Mouse (Mus musculus): ENCODE data around the gene S1pr1.

S1pr1 gene

GRCm38 (mm10) chr3:115714671-115715651, at the start of gene S1pr1:
S1pr1 (minus strand) TSS chr3:115715072.
- peak; percentile 35 to 50 for DNase-seq (ENCODE audit: low spot score in 2 of 2)

DNA sequence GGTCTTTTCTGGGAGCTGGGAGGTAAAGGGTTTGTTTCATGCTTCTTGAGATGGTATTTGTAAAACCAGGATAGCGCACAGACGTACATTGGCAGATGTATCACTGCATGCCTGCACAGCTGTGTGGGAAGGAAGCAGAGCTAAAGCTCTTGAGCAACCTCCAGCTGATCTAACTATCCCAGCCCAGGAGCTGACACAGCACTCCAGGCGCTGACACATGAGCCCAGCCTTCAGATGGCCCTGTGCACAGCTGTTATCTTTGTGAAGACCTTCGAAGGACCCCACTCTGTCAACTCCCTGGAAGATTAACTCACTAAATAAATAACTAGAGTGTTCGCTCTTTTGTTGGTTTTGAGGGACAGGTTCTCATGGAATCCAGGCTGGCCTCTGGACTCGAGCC, 48.4 kb upstream of the S1pr1 start:
- DNase-seq (ENCODE audit: low spot score in 2 of 2) = no peak

GRCm38 (mm10) chr3:115762841-115763240, 48.0 kb upstream of the S1pr1 start:
- no peak for DNase-seq (ENCODE audit: low spot score in 2 of 2)

DNA sequence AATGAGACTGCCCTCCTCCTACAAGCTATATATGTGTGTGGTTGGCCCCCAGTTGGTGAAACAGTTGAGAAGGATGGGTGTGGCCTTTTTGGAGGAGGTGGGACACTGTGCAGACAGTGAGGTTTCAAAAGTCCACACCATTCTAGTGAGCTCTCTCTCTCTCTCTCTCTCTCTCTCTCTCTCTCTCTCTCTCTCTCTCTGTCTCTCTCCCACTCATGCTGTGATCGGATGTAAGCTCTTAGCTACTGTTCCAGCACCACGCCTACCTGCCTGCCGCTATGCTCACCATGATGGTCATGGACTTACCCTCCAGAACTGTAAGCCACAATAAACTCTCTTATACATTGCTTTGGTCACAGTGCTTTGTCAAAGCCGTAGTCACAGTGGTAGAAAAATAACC, 44.8 kb upstream of the S1pr1 start:
- DNase-seq (ENCODE audit: low spot score in 2 of 2) = no peak

DNA sequence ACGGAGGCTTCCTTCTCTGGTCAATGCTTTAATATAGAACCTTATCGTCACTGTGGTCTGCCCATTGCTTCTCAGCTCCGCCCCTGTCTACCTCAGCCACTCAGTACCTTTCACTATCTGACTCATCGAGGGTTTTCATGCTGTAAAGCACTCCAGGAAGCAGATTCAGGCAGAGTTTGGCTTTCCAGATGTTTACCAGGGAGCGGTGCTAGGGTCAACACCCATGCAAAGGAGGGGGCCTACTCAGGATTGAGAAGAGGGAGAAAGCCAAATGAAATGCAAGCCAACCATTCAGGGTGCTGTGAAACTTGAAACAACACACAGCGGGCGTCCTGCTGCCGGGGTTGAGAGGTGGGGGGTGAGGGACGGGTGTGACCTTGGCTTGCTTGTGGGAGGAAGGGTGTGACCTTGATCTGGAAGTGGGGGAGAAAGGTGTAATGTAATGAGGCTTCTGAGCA, 43.6 kb upstream of the S1pr1 start:
- DNase-seq (ENCODE audit: low spot score in 2 of 2) = no peak

- DNase-seq (ENCODE audit: low spot score in 2 of 2) = no peak
Observed at GRCm38 (mm10) chr3:115754466-115754865, 39.6 kb upstream of the S1pr1 start.

DNA sequence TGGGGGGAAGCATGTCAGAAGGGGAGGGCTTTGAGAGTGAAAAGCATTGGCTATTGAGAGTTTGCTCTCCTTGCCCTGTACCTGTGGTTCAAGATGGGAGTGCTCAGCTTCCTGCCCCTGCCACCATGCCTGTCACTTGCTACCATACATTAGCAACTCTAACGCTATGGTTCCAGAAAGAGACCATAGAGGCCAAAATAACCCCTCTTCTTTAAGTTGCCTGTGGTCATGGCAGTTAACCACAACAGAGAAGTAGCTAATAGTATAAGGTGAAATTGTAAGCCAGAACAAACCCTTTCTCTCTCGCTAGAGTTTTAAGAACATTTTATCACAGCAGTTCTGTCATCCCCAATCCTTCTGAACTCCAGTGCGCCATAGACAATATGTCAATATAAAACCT, 35.5 kb upstream of the S1pr1 start:
- no peak for DNase-seq (ENCODE audit: low spot score in 2 of 2)

- no peak for DNase-seq (ENCODE audit: low spot score in 2 of 2)
Observed at GRCm38 (mm10) chr3:115748289-115748989, 33.6 kb upstream of the S1pr1 start.

- DNase-seq (ENCODE audit: low spot score in 2 of 2) = no peak
Observed at GRCm38 (mm10) chr3:115746511-115746910, 31.6 kb upstream of the S1pr1 start.

- no peak for DNase-seq (ENCODE audit: low spot score in 2 of 2)
Observed at GRCm38 (mm10) chr3:115745088-115745487, 30.2 kb upstream of the S1pr1 start.

GRCm38 (mm10) chr3:115738524-115738923, 23.7 kb upstream of the S1pr1 start:
- no peak for DNase-seq (ENCODE audit: low spot score in 2 of 2)

DNA sequence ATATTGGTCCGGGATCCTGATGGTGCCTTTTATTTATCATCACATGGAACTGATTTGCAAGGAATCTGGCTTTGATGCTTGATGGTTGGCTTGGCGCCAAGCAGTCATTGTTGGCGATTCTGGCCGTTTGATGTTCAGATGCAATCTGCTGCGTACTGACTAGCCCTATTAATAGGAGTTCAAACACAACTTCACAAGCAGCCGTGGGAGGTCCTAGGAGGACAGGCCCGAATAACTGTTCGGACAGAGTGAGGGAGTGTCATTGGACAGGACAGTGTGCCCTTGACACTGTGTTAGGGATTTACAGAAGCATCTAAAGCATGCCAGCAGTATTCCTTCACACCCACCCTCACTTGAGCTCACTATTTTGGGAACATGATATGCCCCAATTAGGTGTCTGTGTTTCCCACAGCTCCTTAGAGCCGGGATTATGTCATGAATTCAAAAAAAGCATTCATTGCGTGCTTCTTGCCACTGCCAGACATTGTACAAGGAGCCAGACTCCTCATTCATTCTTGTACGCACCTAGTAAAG, 23.0 kb upstream of the S1pr1 start:
- DNase-seq (ENCODE audit: low spot score in 2 of 2) = peak in 1 of 2 experiments; percentile 5

DNA sequence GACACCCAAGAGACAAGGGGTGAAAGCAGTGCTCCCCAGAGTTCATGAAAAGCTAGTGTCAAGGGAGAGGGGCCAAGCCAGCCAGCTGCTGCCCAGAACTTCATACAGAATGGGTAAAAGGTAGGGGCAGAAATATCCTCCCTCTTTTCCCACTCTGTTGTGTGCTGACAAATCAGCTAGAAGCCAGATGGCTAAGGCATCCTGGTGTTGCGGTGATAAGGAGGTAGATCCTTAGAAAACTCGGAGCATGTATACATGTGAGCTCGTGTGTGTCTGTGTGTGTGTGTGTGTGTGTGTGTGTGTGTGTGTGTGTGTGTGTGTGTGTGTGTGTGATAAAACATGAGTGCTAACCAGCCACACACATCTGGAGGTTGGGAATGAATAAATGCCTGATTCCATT, 20.7 kb upstream of the S1pr1 start:
- no peak for DNase-seq (ENCODE audit: low spot score in 2 of 2)

DNA sequence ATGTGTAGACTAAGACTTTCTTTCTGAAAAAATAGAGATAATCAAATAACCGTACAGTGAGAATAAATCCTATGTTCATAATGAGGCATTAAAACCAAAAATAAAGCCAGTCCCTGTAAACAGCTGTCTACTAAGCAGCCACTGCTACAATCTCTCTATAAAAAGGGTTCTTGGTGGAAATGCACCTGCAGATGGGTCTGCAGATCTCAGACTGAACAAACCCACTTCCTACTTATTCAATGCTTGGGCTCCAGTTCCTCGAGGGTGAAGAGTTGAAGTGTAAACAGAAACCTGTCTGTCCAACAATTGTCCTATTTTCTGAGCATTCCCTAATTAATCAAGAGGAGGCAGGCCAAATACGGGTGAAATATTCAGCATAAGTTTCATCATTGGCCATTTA, 20.0 kb upstream of the S1pr1 start:
- DNase-seq (ENCODE audit: low spot score in 2 of 2) = no peak

GRCm38 (mm10) chr3:115730336-115730735, 15.5 kb upstream of the S1pr1 start:
- DNase-seq (ENCODE audit: low spot score in 2 of 2) = no peak

DNA sequence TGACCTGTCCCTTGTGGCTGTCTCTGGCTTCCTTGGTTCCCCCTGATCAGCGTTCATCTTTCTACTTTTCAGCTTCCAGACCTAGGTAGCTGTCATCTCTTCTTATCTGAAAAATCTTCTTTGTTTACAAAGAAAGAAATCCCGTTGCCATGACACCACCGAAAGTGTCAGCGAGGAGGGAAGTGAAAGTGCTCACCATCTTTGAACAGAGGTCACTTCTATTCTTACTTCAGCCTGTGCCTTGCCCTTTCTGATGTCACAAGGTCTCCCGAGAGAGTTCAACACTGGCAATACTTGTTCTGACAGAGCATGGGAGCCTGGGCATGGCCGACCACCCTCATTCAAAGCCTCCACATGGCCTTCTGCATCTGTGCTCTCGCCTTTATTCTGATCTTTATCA, 14.3 kb upstream of the S1pr1 start:
- DNase-seq (ENCODE audit: low spot score in 2 of 2) = no peak

DNA sequence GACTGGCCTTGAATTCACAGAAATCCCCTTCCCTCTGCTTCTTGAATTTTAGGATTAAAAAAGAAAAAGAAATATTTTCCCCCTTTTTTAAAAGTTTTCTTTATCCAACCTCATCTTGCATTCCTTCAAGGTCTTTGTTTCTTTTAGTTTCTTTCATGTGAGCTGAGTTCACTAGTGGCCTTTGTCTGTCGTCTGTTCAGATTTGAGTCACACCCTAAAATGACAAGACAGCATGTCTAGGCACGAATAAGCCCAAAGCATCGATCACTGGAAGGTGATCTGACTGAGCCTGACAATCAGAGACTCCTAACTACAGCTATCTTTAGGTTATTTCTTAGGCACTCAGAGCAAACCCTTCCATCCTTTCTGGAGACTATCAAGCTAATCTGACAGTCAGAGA, 13.3 kb upstream of the S1pr1 start:
- no peak for DNase-seq (ENCODE audit: low spot score in 2 of 2)

GRCm38 (mm10) chr3:115718886-115719285, 4.0 kb upstream of the S1pr1 start:
- DNase-seq (ENCODE audit: low spot score in 2 of 2) = no peak

GRCm38 (mm10) chr3:115715900-115716515, 1.1 kb upstream of the S1pr1 start:
- no peak for DNase-seq (ENCODE audit: low spot score in 2 of 2)

GRCm38 (mm10) chr3:115714049-115714435, 830 bp downstream of the S1pr1 start:
- DNase-seq (ENCODE audit: low spot score in 2 of 2) = no peak

GRCm38 (mm10) chr3:115713417-115714048, 1.3 kb downstream of the S1pr1 start:
- DNase-seq (ENCODE audit: low spot score in 2 of 2) = no peak

DNA sequence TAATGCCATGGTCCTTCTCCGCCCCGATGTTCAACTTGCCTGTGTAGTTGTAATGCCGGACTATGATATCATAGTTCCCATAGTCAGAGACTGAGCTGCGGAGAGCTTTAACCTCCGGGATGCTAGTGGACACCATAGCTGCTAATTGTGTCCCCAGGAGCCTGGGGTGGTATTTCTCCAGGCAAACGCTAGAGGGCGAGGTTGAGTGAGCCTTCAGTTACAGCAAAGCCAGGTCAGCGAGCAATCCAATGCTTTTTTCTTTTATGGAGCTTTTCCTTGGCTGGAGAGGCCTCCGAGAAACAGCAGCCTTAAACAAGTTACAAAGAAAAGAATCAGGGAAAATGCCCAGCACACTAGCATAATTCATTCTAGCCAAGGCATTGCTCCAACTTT, 2.1 kb downstream of the S1pr1 start:
- DNase-seq (ENCODE audit: low spot score in 2 of 2) = peak; percentile 35 to 62

All from right cerebral cortex, postnatal 36 days (tissue).